Mouse (Mus musculus) thymus, adult 2 months (tissue): ENCODE data around the gene Sbk1. TPM values are rescaled to one million over a fixed set of nuclear protein-coding genes. Genes with fewer than 3 reads are reported as not detected.
A peak's percentile ranks its signal among the peaks of the same experiment; 100 is the strongest.

Source experiments
- DNase-seq: peaks from one replicate; pipeline ENCODE4 v3.0.0; 2021
- H3K27ac ChIP-seq: fragments of 200-500 bp; 2 replicates; pipeline ENCODE4 v1.5.1; 2012; ENCODE audit warnings: low read length, control low read depth; ENCODE audit not compliant: control insufficient read depth, insufficient read depth
- H3K27me3 ChIP-seq: fragments of 200-500 bp; 2 replicates; pipeline ENCODE4 v1.6.1; 2012; ENCODE audit warnings: mild to moderate bottlenecking, low read length, moderate library complexity, mixed read lengths; ENCODE audit not compliant: control insufficient read depth, insufficient read depth
- H3K36me3 ChIP-seq: fragments of 200-500 bp; 2 replicates; pipeline ENCODE4 v1.6.1; 2012; ENCODE audit warnings: mild to moderate bottlenecking, low read length, moderate library complexity; ENCODE audit not compliant: control insufficient read depth, insufficient read depth
- H3K4me1 ChIP-seq: fragments of 200-500 bp; replicated peaks from 2 replicates; pipeline ENCODE4 v1.6.1; 2012; ENCODE audit warnings: low read length; ENCODE audit not compliant: control insufficient read depth, insufficient read depth
- H3K4me3 ChIP-seq: fragments of 200-500 bp; 2 replicates; pipeline ENCODE4 v1.5.1; 2012; ENCODE audit warnings: mild to moderate bottlenecking, low read length, control low read depth, moderate library complexity; ENCODE audit not compliant: control insufficient read depth, insufficient read depth
- CTCF ChIP-seq: fragments of 200-500 bp; IDR thresholded peaks from 2 replicates; pipeline ENCODE4 v1.5.1; 2012; ENCODE audit warnings: mild to moderate bottlenecking, control low read depth, low read length, moderate library complexity, borderline replicate concordance; ENCODE audit not compliant: control insufficient read depth, poor library complexity, insufficient read depth; ENCODE audit errors: extremely low read depth
- POLR2A ChIP-seq: fragments of 200-500 bp; IDR thresholded peaks from 2 replicates; pipeline ENCODE4 v1.6.1; 2012; ENCODE audit warnings: mild to moderate bottlenecking, low read length, control low read depth, moderate library complexity; ENCODE audit not compliant: control insufficient read depth, poor library complexity, insufficient read depth; ENCODE audit errors: extremely low read depth
- WGBS: fragments of 180-500 bp; shearing (Covaris S2); methylation state at CpG from one replicate; pipeline ENCODE4 v1.1.7; 2018; 5-methylcytosine and 5-hydroxymethylcytosine counted together
- polyA plus RNA-seq: library from polyadenylated mRNA; depleted of rRNA; stranded (reverse); fragments of >200 nt; gene quantifications from 2 replicates; pipeline ENCODE4 v1.2.3, GENCODE M21; 2012

Gene Sbk1
- polyA plus RNA-seq, 1 experiment, result 82.0 TPM

DNA sequence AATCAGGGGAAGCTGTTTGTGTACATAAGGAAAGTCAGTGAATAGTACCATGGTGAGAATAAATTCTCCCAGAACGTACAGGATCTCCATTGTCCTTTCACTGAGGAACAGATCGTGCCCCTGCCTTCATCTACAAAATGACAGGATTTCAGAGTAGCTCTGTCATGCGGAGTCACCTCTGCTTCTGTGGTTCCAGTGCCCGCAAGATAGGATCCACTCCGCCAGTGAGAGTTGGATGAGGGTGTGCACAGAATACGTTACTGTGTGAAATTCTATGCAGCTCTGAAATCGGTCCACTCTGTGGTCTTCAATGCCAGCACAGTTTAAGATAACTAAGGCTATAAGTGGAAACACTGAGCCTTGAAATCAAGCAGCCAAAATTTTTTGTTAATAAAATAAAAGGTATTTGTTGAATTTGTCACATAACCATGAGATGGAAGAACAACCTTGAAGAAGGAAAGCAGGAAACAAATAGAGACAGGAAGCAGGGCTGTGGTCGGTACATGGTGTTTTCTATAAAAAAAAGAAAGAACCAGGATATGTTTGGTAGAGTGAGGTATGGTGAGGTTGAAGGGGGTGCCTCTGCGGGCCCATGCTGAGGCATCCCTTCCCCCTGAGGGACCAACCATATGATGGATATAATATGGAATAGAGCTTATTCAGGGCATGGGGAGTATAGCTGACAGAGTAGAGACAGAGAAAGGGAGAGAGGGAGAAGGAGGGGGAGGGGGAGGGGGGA lies 57.7 kb downstream of the Sbk1 start:
- TF ChIP-seq CTCF, result no peak
- no peak for TF ChIP-seq POLR2A
- Histone ChIP-seq H3K27me3 (no peaks in the 10 kb centered on the region), H3K36me3 (no peaks in the 10 kb centered on the region), H3K4me1 (peaks cover 16% of the 10 kb centered on the region), H3K4me3 (no peak overlapping the region), H3K27ac (peak overlapping the region; percentile 67)
- DNase-seq, result peak; percentile 39
- WGBS, result 16% methylated on average over 9 of the region's 9 CpGs

DNA sequence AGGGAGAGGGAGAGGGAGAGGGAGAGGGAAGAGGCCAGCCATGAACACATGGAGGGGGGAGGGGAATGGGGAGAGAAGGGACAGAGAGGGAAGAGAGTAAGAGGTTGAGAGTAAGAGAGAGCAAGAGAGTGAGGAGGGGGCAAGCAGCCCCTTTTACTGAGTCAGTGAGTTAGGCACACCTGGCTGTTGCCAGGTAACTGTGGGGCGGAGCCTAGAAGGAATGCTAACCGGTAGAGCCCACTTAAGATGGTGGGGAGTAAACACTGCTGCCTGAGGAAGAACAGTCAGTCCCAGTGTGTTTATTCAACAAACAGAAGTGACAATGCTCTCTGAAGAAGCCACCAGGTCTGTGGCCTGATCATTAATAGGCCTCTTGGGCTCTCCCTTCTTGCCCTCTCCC lies 58.3 kb downstream of the Sbk1 start:
- TF ChIP-seq POLR2A (no peak), CTCF (no peak)
- Histone ChIP-seq H3K27ac (peak overlapping the region; percentile 76), H3K4me1 (peaks cover 16% of the 10 kb centered on the region), H3K4me3 (no peak overlapping the region), H3K27me3 (no peaks in the 10 kb centered on the region), H3K36me3 (no peaks in the 10 kb centered on the region)
- DNase-seq, result no peak
- WGBS, result 64% methylated on average over 2 of the region's 2 CpGs

GRCm38 (mm10) chr7:126332691-126333090 lies 60.3 kb downstream of the Sbk1 start:
- TF ChIP-seq POLR2A, result no peak
- TF ChIP-seq CTCF, result no peak
- Histone ChIP-seq H3K36me3 (no peaks in the 10 kb centered on the region), H3K27ac (no peak overlapping the region), H3K27me3 (no peaks in the 10 kb centered on the region), H3K4me1 (peaks cover 17% of the 10 kb centered on the region), H3K4me3 (no peak overlapping the region)
- WGBS, result 95% methylated on average over 3 of the region's 3 CpGs
- no peak for DNase-seq

GRCm38 (mm10) chr7:126335556-126335955 lies 63.1 kb downstream of the Sbk1 start:
- Histone ChIP-seq H3K27me3 (no peaks in the 10 kb centered on the region), H3K36me3 (no peaks in the 10 kb centered on the region), H3K27ac (no peak overlapping the region), H3K4me1 (peaks cover 37% of the 10 kb centered on the region), H3K4me3 (no peak overlapping the region)
- TF ChIP-seq CTCF (no peak), POLR2A (no peak)
- WGBS, result 95% methylated on average over 1 of the region's 1 CpGs
- DNase-seq, result no peak

DNA sequence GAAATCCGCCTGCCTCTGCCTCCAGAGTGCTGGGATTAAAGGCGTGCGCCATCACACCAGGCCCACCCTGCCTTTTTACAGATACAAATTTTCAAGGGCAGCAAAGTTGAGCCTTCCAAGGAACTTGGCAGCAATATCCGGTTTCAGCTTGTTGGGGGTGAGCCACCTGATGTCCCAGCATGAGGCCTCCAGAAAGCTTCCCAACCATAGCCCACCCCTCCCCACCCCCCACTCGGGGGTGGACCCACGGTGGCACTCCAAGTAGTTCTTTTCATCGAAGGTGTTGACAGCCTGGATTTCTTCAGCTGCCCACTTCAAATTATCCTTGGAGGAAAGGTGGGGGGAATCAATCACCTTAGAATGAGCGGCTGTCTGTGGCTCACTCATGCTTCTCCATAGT lies 66.5 kb downstream of the Sbk1 start:
- Histone ChIP-seq H3K4me1 (peaks cover 39% of the 10 kb centered on the region), H3K4me3 (peak overlapping the region; percentile 5; the same call in 1 of the 2 replicates), H3K27me3 (no peaks in the 10 kb centered on the region), H3K36me3 (no peaks in the 10 kb centered on the region), H3K27ac (peak overlapping the region; percentile 98)
- TF ChIP-seq CTCF, result no peak
- TF ChIP-seq POLR2A, result no peak
- 74% methylated on average over 8 of the region's 8 CpGs for WGBS
- DNase-seq, result no peak

DNA sequence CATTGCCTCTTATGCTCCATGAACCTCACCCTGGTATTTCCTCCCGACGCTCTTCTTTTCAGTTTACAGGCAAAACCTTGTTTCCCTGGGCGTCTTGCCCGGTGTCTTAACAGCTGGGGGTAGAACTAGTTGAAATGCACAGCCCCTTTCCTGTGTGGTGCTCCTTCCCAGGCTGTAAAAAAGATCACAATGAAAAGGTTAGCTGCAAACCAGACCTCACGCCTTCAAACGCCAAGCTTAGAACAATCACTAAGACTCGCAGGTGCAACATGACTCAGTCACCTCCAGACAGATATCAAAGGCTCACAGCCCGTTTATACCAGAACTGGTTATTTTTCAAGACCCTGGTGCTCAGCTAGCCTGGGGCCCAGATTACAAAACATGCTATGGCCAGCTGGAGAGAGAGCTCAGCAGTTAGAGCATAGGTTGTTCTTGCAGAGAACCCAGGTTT lies 67.1 kb downstream of the Sbk1 start:
- WGBS, result 6% methylated on average over 8 of the region's 8 CpGs
- peaks cover 42% of the 10 kb centered on the region for H3K4me1 ChIP-seq
- no peaks in the 10 kb centered on the region for H3K36me3 ChIP-seq
- H3K27me3 ChIP-seq, result no peaks in the 10 kb centered on the region
- H3K4me3 ChIP-seq, result peak overlapping the region; percentile 5; the same call in 1 of the 2 replicates
- no peak for TF ChIP-seq CTCF
- no peak for TF ChIP-seq POLR2A
- peak overlapping the region; percentile 98 for H3K27ac ChIP-seq
- peak; percentile 64 for DNase-seq
